Comparison of ENCODE assay signal across 8 mouse cellular contexts in genomic region chrX:77432846-77433810, GRCm38 (mm10).
DNase-seq lines count a peak whose midpoint lies in the region; ATAC-seq and TF ChIP-seq lines count a peak whose summit lies in the region.

No protein-coding gene starts in this region.

- no peak for TF ChIP-seq CTCF in cortical plate, adult 2 months (IDR thresholded peaks at IDR 0.05; ENCODE audit: extremely low read depth, insufficient read depth, low read length)

- peaks cover 2% of the 10 kb centered on the region; the same call in 1 of the 2 replicates for H3K4me1 ChIP-seq in cortical plate, adult 2 months (ENCODE audit: control insufficient read depth, insufficient read depth, low read length)

- intact Hi-C loops in left cerebral cortex, postnatal 10 days (cut with DNase I) = loop anchor here (10.0 kb wide), 1 partner anchor 202 kb away; no protein-coding TSS in a partner anchor

- peak; percentile 91 for DNase-seq in gastrocnemius, postnatal 10 days
- peak; percentile 90 to 97 for DNase-seq in left cerebral cortex, postnatal 10 days (ENCODE audit: extremely low spot score in 1 of 2, low spot score in 2 of 2)
- DNase-seq in right cerebral cortex, postnatal 25 days = peak; percentile 88
- DNase-seq in urinary bladder, postnatal 4 days (ENCODE audit: low spot score in 2 of 2) = peak; percentile 91 to 95

- H3K27ac ChIP-seq in cortical plate, adult 2 months (ENCODE audit: insufficient read depth, low read length) = peak overlapping the region; percentile 92

- peak overlapping the region; percentile 51 for H3K4me3 ChIP-seq in cortical plate, adult 2 months (ENCODE audit: insufficient read depth, low read length)

- peak; percentile 90 for ATAC-seq in activated CD4-positive, CD25-positive, alpha-beta regulatory T cell, adult 4 months
- peak; percentile 92 for ATAC-seq in inflammation-experienced regulatory T-cells, adult 6 months
- peak; percentile 99 for ATAC-seq in megakaryocyte-erythroid progenitor cell, adult 5-6 weeks (replicated peaks; ENCODE audit: low FRiP score, low TSS enrichment, poor library complexity, severe bottlenecking)

- no peak for TF ChIP-seq POLR2A in cortical plate, adult 2 months (IDR thresholded peaks at IDR 0.05; ENCODE audit: extremely low read depth, insufficient read depth, low read length)

Comparison
In these comparisons a context has a peak if more than half of its experiments do, and no peak if none do; other contexts are left out.
1. Peak in every context shown above with its lines: DNase-seq, ATAC-seq, H3K4me3 ChIP-seq and H3K27ac ChIP-seq.